Mouse (Mus musculus) neural tube, embryonic 14.5 days (tissue): ENCODE results near the gene Tubgcp5. TPM values are rescaled to one million over a fixed set of nuclear protein-coding genes. Genes with fewer than 3 reads are reported as not detected.

ENCODE experiments used
- ATAC-seq: fragments of 200-750 bp; cut with Nextera tagmentation; 2 replicates; pipeline ENCODE4 v1.8.0; 2017; ENCODE audit warnings: low read depth, mild to moderate bottlenecking, moderate TSS enrichment, moderate library complexity
- H3K27ac ChIP-seq: fragments of 300-500 bp; sonication (generic); 2 replicates; pipeline ENCODE4 v1.5.1; 2014; ENCODE audit warnings: low read depth, mild to moderate bottlenecking, control low read depth, low read length, moderate library complexity, mixed read lengths
- H3K27me3 ChIP-seq: fragments of 300-500 bp; sonication (generic); 2 replicates; pipeline ENCODE4 v1.6.1; 2014; ENCODE audit warnings: low read length; ENCODE audit not compliant: control insufficient read depth, insufficient read depth
- H3K36me3 ChIP-seq: fragments of 300-500 bp; sonication (generic); 2 replicates; pipeline ENCODE4 v1.6.1; 2014; ENCODE audit warnings: low read length, mixed read lengths; ENCODE audit not compliant: control insufficient read depth, insufficient read depth
- H3K4me1 ChIP-seq: fragments of 300-500 bp; sonication (generic); 2 replicates; pipeline ENCODE4 v1.6.1; 2014; ENCODE audit warnings: low read length; ENCODE audit not compliant: control insufficient read depth, insufficient read depth
- H3K4me2 ChIP-seq: fragments of 300-500 bp; sonication (generic); 2 replicates; pipeline ENCODE4 v1.6.1; 2014; ENCODE audit warnings: mild to moderate bottlenecking, low read depth, low read length, control low read depth
- H3K4me3 ChIP-seq: fragments of 300-500 bp; sonication (generic); 2 replicates; pipeline ENCODE4 v1.5.1; 2014; ENCODE audit warnings: low read depth, low read length, control low read depth, mixed read lengths
- H3K9ac ChIP-seq: fragments of 300-500 bp; sonication (generic); replicated peaks from 2 replicates; pipeline ENCODE4 v1.6.1; 2014; ENCODE audit warnings: low read depth, mild to moderate bottlenecking, control low read depth, low read length, mixed read lengths
- H3K9me3 ChIP-seq: fragments of 300-500 bp; sonication (generic); 2 replicates; pipeline ENCODE4 v1.6.1; 2016; ENCODE audit warnings: low read length; ENCODE audit not compliant: control insufficient read depth
- WGBS: fragments of 180-500 bp; shearing (Covaris S2); extraction: QIAGEN DNeasy Blood & Tissue Kit; methylation state at CpG from one replicate; pipeline ENCODE4 v1.1.7; 2014; 5-methylcytosine and 5-hydroxymethylcytosine counted together
- polyA plus RNA-seq: library from polyadenylated mRNA; unstranded; fragments of >200 nt; fragmentation: Nextera tagmentation; extraction: Ambion mirVana; gene quantifications from 2 replicates; pipeline ENCODE4 v1.2.1, GENCODE M21; 2014

The Tubgcp5 gene
- polyA plus RNA-seq, 1 experiment from 2014 or later = 38.1 TPM

DNA sequence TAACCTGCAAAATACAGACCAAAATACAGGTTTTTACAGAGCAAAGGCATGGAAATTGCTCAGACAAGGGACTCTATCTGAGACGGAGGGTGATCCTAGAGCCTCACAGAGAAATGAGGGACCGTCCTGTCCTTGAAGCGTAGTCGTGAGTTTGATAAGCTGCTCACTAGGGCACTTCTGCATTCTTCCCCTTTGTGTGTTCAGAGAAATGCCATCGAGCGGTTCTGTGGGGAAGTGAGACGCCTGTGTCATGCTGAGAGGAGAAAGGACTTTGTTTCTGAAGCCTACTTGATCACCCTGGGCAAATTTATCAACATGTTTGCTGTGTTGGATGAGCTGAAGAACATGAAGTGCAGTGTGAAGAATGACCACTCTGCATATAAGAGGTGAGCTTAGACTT, 80.7 kb downstream of the Tubgcp5 start:
- WGBS = 94% methylated on average over 7 of the region's 7 CpGs
- no peak overlapping the region for H3K4me3 ChIP-seq
- no peak for ATAC-seq
- H3K36me3 ChIP-seq = peaks cover 27% of the 10 kb centered on the region
- H3K9ac ChIP-seq = no peak overlapping the region
- H3K9me3 ChIP-seq = no peaks in the 10 kb centered on the region
- H3K27me3 ChIP-seq = no peaks in the 10 kb centered on the region
- H3K4me2 ChIP-seq = no peak overlapping the region
- H3K4me1 ChIP-seq = no peaks in the 10 kb centered on the region
- no peak overlapping the region for H3K27ac ChIP-seq

DNA sequence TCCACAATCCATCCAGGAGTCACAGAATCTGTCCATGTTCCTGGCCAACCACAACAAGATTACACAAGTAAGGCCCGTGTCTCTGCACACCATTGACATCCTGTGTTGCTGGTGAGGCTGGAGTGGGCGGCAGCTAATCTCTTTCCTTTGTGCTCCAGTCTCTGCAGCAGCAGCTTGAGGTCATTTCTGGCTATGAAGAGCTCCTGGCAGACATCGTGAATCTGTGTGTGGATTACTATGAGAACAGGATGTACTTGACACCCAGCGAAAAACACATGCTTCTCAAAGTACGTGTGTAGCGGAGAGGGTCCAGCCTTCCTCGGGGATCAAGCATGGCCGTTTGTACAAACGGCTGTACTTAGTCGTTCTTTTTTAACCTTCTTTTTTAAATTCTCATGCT, 83.8 kb downstream of the Tubgcp5 start:
- H3K27me3 ChIP-seq = no peaks in the 10 kb centered on the region
- peaks cover 30% of the 10 kb centered on the region for H3K36me3 ChIP-seq
- WGBS = 95% methylated on average over 10 of the region's 10 CpGs
- no peak for ATAC-seq
- H3K4me3 ChIP-seq = no peak overlapping the region
- H3K4me1 ChIP-seq = no peaks in the 10 kb centered on the region
- H3K9me3 ChIP-seq = no peaks in the 10 kb centered on the region
- no peak overlapping the region for H3K27ac ChIP-seq
- no peak overlapping the region for H3K9ac ChIP-seq
- H3K4me2 ChIP-seq = no peak overlapping the region

DNA sequence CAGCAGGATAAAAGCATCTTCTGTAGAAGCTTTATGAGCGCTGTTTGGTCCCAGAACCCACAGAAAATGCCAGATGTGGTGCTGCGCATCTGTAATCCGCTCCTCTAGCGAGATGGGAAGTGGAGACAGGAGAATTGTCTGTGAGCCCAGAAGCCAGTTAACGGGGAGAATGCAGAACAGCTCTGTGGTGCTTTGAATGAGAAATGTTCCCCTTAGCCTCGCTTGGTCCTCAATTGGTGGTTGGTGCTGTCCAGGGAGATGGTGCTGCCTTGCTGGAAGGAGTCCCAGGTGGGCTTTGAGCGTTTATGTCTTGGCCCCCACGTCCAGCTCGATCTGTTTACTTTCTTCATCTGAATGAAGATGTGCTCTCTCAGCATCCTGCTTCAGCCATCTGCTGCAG, 86.9 kb downstream of the Tubgcp5 start:
- Histone ChIP-seq H3K9ac (no peak overlapping the region), H3K36me3 (peaks cover 13% of the 10 kb centered on the region; the same call in 1 of the 2 replicates), H3K4me3 (no peak overlapping the region), H3K27me3 (no peaks in the 10 kb centered on the region), H3K4me1 (no peaks in the 10 kb centered on the region), H3K27ac (no peak overlapping the region), H3K4me2 (no peak overlapping the region), H3K9me3 (no peaks in the 10 kb centered on the region)
- ATAC-seq = peak; percentile 69
- WGBS = 68% methylated on average over 9 of the region's 9 CpGs

Other genes with a start within 250 kb of the Tubgcp5 start
- 2.1 and 2.2 TPM in 2 replicates for gene Siglech, start 26.0 kb upstream of the Tubgcp5 start, polyA plus RNA-seq
- 39.2 and 50.1 TPM in 2 replicates for gene Cyfip1, start 47.6 kb downstream of the Tubgcp5 start, polyA plus RNA-seq
- 38.5 and 47.9 TPM in 2 replicates for gene Nipa2, start 168.3 kb downstream of the Tubgcp5 start, polyA plus RNA-seq
- 23.6 and 23.9 TPM in 2 replicates for gene Nipa1, start 225.8 kb downstream of the Tubgcp5 start, polyA plus RNA-seq